Mouse (Mus musculus): Measurements from ENCODE around the gene Mbtps1. TPM values are rescaled to one million over a fixed set of nuclear protein-coding genes. Genes with fewer than 3 reads are reported as not detected.

The Mbtps1 gene
- total RNA-seq, 4 experiments from 2014 or later, result 73.0 to 83.3 (median 78.8) TPM

DNA sequence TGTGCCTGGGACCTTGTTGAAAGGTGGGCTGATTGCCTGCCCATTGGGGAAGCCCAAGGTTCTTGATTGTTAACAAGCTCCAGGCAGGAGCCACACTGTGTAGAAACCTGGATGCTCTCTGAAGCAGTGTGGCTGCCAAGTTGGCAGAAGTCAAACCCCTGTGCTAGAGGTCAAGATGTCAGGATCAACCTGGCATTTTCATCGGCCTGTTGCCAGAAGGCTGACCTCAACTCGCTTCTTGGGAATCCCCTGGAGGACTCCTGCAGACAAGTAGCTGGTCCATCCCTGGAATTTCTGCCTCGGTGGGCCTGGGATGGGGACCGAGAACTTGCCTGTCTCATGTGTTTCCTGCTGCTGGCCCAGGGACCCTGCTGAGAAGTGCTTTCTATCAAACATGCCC, 56.4 kb downstream of the Mbtps1 start:
- DNase-seq (ENCODE audit: low spot score in 2 of 2), result no peak

GRCm38 (mm10) chr8:119501598-119501997, 56.9 kb downstream of the Mbtps1 start, which contains the start of gene Slc38a8:
Slc38a8 (minus strand) TSS chr8:119501698.
- DNase-seq (ENCODE audit: low spot score in 2 of 2), result no peak

- DNase-seq (ENCODE audit: low spot score in 2 of 2), result no peak
Measured at GRCm38 (mm10) chr8:119499836-119500235, 58.7 kb downstream of the Mbtps1 start.

- DNase-seq (ENCODE audit: low spot score in 2 of 2), result peak in 1 of 2 experiments; percentile 24
Measured at GRCm38 (mm10) chr8:119496848-119497247, 61.7 kb downstream of the Mbtps1 start.

DNA sequence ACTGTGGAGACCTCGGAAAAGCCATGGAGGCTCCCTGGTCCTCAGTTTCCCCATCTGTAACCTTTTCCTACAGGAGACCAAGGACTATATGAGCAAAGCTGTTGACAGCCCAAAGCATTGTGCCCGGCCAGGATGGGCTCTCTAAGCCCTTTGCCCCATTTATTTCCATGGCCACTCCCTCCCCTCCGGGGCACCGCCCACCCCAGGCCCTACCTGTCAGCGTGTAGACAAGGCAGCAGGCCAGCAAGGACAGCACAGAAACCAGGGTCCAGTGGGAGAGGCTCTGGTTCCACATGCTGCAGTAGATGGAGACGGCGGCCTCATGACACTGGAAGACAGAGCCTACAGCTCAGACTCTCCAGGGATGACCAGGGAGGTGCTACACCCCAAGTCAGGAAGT, 71.4 kb downstream of the Mbtps1 start:
- no peak for DNase-seq (ENCODE audit: low spot score in 2 of 2)

DNA sequence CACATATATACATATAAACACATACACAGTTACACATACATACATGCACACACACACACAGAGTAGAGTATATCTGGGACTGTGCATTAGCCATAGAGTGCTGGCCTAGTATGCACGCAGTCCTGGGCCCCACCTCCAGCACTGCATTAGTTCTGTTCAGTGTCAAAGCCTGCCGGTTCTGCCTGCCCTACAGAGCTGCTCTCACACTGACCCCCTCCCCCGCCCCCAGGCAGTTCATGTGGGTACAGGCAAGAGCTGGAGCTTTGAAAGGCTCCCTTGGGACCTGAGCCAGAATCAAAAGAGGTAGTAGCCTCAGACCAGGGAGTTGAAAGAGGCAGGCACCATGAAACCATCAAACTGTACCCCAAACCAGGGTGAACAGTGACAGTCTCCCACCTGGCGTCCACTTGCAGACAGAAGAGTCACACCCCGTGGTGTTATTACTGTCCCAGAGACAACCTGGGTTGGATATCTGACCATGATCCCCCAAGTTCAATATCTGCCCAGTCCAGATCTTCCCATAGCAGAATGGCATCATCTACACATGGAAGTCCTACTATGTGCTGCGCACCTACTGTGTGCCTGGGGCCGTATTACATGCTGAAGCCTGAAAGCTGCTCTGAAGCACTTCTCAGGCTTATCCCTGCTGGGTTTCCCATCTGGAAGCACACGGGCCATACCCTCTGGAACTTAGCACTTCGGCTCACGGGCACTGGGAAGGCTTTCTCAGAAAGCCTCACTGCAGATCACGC, 74.2 kb downstream of the Mbtps1 start:
- no peak for DNase-seq (ENCODE audit: low spot score in 2 of 2)

DNA sequence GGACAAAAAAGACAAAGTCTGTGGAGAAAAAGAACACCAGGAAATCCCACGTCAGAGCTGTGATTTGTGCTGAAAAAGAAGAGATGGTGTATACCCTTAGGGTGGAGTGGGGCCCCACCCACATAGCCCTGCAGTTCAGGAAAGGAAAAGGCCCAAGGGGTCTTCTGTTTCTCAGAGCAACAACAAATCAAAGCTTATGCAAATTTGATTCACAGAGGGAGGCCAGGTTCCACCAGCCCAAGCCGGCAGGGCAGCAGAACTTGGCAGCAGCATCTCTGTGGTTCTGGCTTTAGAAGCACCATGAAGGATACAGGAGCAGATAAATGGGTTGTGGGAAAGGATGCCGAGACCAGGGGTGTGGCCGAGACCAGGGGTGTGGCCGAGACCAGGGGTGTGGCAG, 79.9 kb downstream of the Mbtps1 start:
- DNase-seq (ENCODE audit: low spot score in 2 of 2), result no peak

GRCm38 (mm10) chr8:119468091-119468490, 90.4 kb downstream of the Mbtps1 start:
- DNase-seq (ENCODE audit: low spot score in 2 of 2), result no peak

DNA sequence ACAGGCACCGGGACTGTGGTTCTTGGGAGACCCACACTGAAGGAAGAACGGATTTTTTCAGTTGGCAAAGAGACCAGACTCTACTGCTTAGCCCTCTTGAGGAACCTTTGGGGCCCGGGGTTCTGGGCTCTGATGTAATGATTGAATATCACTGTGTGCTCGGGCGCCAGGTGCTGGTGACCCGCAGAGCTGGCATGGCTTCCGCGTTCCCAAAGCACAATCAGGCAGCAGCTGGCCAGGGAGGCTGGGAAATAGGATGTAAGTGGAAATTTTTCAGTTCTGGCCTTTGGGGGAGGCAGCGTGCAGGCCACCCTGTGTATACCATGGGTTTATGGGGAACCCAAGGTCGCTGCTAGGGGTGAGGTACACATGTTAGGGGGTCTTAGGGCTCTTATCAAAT, 91.7 kb downstream of the Mbtps1 start:
- no peak for DNase-seq (ENCODE audit: low spot score in 2 of 2)

- DNase-seq (ENCODE audit: low spot score in 2 of 2), result peak in 1 of 2 experiments; percentile 74
Measured at GRCm38 (mm10) chr8:119466105-119466504, 92.4 kb downstream of the Mbtps1 start.

GRCm38 (mm10) chr8:119463709-119464108, 94.8 kb downstream of the Mbtps1 start:
- DNase-seq (ENCODE audit: low spot score in 2 of 2), result peak in 1 of 2 experiments; percentile 30

GRCm38 (mm10) chr8:119461356-119461755, 97.2 kb downstream of the Mbtps1 start:
- DNase-seq (ENCODE audit: low spot score in 2 of 2), result no peak

DNA sequence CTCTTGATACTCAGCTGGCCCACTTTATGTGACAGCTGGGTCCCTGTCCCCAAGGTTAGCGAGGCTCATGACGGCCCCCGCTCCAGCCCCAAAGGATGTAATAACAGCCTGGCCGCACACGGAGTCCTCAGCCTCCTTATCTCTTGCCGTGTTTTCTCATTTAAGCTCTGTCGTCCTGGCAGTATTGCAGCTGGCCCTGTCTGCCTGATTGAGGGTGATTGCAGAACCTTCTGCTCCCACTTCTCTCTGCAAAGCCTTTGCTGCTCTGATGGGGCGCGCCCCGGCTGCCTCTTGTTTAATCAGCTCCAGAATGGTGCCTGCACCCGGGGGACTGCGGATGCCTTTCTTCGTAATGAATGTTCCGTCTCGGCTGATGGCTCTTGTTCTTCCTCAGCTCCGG, 98.8 kb downstream of the Mbtps1 start:
- DNase-seq (ENCODE audit: low spot score in 2 of 2), result no peak

Other genes with a start within 250 kb of the Mbtps1 start
- gene Hsbp1, start 214.2 kb downstream of the Mbtps1 start, total RNA-seq (2022), result 100 to 1,000 TPM; 313 to 317 (median 316) TPM
- 10 to 100 TPM; 29.0 to 31.0 (median 30.1) TPM for gene Mlycd, start 163.9 kb downstream of the Mbtps1 start, total RNA-seq (2022)
- 1 to 10 TPM in 1 of 4 experiments, under 1 TPM in 3; 0.39 to 1.5 (median 0.74) TPM for gene Osgin1, start 124.6 kb downstream of the Mbtps1 start, total RNA-seq (2022)
- gene Necab2, start 112.0 kb downstream of the Mbtps1 start, total RNA-seq (2022), result 10 to 100 TPM; 91.8 to 100.0 (median 96.7) TPM
- under 1 TPM; 0.46 to 0.99 (median 0.71) TPM for gene Slc38a8, start 57.0 kb downstream of the Mbtps1 start, total RNA-seq (2022)
- gene Hsdl1, start 16.4 kb upstream of the Mbtps1 start, total RNA-seq (2022), result 10 to 100 TPM; 51.4 to 63.6 (median 55.2) TPM
- gene Dnaaf1, start 16.5 kb upstream of the Mbtps1 start, total RNA-seq (2022), result under 1 TPM in 3 of 4 experiments, not detected in 1; 0.33 to 0.59 (median 0.44) TPM
- 10 to 100 TPM in 1 of 4 experiments, 1 to 10 TPM in 3; 8.6 to 10.2 (median 9.7) TPM for gene Taf1c, start 46.5 kb upstream of the Mbtps1 start, total RNA-seq (2022)
- gene Adad2, start 54.0 kb upstream of the Mbtps1 start, total RNA-seq (2022), result 1 to 10 TPM in 3 of 4 experiments, under 1 TPM in 1; 0.50 to 1.2 (median 1.2) TPM
- 1 to 10 TPM; 2.5 to 3.3 (median 2.7) TPM for gene Kcng4, start 76.9 kb upstream of the Mbtps1 start, total RNA-seq (2022)
- 1 to 10 TPM; 6.0 to 8.4 (median 7.4) TPM for gene Wfdc1, start 107.6 kb upstream of the Mbtps1 start, total RNA-seq (2022)
- 1 to 10 TPM; 1.5 to 2.0 (median 1.8) TPM for gene Atp2c2, start 141.3 kb upstream of the Mbtps1 start, total RNA-seq (2022)
- 10 to 100 TPM; 12.8 to 14.2 (median 13.6) TPM for gene Tldc1, start 219.7 kb upstream of the Mbtps1 start, total RNA-seq (2022)